Mouse (Mus musculus) hindbrain, embryonic 11.5 days (tissue): ENCODE results near the gene 1190005I06Rik. TPM values are rescaled to one million over a fixed set of nuclear protein-coding genes. Genes with fewer than 3 reads are reported as not detected.

Experiments
- ATAC-seq: fragments of 200-750 bp; cut with Nextera tagmentation; 2 replicates; pipeline ENCODE4 v1.8.0; 2017; ENCODE audit warnings: mild to moderate bottlenecking, moderate TSS enrichment, moderate library complexity; ENCODE audit not compliant: low FRiP score
- DNase-seq: peaks from one replicate; pipeline ENCODE4 v3.0.0-alpha.2; 2015; ENCODE audit warnings: low spot score
- H3K27ac ChIP-seq: fragments of 300-500 bp; sonication (generic); 2 replicates; pipeline ENCODE4 v1.5.1; 2014; ENCODE audit warnings: mild to moderate bottlenecking, low read depth, low read length
- H3K27me3 ChIP-seq: fragments of 300-500 bp; sonication (generic); 2 replicates; pipeline ENCODE4 v1.6.1; 2014; ENCODE audit warnings: mild to moderate bottlenecking, low read length, moderate library complexity, mixed read lengths; ENCODE audit not compliant: control insufficient read depth, insufficient read depth
- H3K36me3 ChIP-seq: fragments of 300-500 bp; sonication (generic); 2 replicates; pipeline ENCODE4 v1.6.1; 2014; ENCODE audit warnings: mild to moderate bottlenecking, low read length, moderate library complexity, mixed read lengths; ENCODE audit not compliant: control insufficient read depth, insufficient read depth
- H3K4me1 ChIP-seq: fragments of 300-500 bp; sonication (generic); replicated peaks from 2 replicates; pipeline ENCODE4 v1.6.1; 2014; ENCODE audit warnings: low read length, mixed read lengths; ENCODE audit not compliant: control insufficient read depth, insufficient read depth
- H3K4me2 ChIP-seq: fragments of 300-500 bp; sonication (generic); replicated peaks from 2 replicates; pipeline ENCODE4 v1.6.1; 2014; ENCODE audit warnings: mild to moderate bottlenecking, low read depth, low read length
- H3K4me3 ChIP-seq: fragments of 300-500 bp; sonication (generic); 2 replicates; pipeline ENCODE4 v1.5.1; 2014; ENCODE audit warnings: low read depth, low read length
- H3K9ac ChIP-seq: fragments of 300-500 bp; sonication (generic); 2 replicates; pipeline ENCODE4 v1.6.1; 2014; ENCODE audit warnings: low read depth, low read length
- H3K9me3 ChIP-seq: fragments of 300-500 bp; sonication (generic); 2 replicates; pipeline ENCODE4 v1.6.1; 2016; ENCODE audit warnings: low read length; ENCODE audit not compliant: control insufficient read depth
- WGBS: fragments of 180-500 bp; shearing (Covaris S2); extraction: QIAGEN DNeasy Blood & Tissue Kit; methylation state at CpG from one replicate; pipeline ENCODE4 v1.1.7; 2014; 5-methylcytosine and 5-hydroxymethylcytosine counted together
- polyA plus RNA-seq: library from polyadenylated mRNA; unstranded; fragments of >200 nt; fragmentation: Nextera tagmentation; extraction: Ambion mirVana; gene quantifications from 2 replicates; pipeline ENCODE4 v1.2.1, GENCODE M21; 2014

The 1190005I06Rik gene
- polyA plus RNA-seq, 1 experiment from 2014 or later: 2.4 TPM

DNA sequence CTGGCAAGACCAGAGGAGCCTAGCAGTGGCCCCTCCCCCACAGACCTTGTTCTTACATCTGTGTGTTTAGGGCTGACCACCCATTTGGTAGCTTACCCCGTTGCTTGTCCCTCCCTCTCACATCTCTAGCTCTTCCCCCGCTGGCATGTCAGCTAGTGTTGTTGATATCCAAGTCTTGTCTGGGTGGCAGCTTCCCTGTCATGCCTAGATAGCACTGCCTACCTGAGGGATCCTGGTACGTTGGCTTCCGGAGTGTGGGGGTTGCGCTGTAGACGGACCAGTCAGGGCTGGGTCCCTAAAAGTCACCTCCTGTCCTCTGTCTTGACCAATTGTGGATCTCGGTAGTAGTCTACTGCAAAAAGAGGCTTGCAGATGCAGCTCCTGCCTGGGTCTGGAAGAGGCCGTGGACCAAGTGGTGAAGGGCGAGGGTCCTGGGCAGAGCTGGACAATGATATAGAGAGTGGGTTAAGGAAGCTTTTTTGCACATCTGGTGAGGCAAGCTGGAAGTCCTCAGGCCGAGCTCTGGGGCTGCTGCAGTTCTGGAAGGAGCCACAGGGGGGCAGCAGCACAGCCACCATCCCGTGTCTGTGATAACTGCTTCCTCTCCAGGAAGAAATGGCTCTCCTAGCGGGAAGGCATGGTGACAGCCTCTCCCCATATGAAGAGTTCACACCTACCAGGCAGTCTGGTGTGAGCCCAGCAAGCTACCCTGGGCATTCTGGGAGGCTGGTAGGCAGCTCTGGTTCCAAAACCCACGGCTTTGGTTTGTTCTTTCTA, 77.3 kb downstream of the 1190005I06Rik start:
- no peak overlapping the region for H3K9ac ChIP-seq
- H3K9me3 ChIP-seq: no peaks in the 10 kb centered on the region
- no peak overlapping the region for H3K4me2 ChIP-seq
- peaks cover 44% of the 10 kb centered on the region for H3K36me3 ChIP-seq
- H3K4me3 ChIP-seq: no peak overlapping the region
- ATAC-seq (0 out of 2 replicates have a peak, but pooled peaks have one; percentile 5), DNase-seq (peak; percentile 92)
- no peak overlapping the region for H3K27ac ChIP-seq
- peaks cover 14% of the 10 kb centered on the region for H3K4me1 ChIP-seq
- 66% methylated on average over 13 of the region's 13 CpGs for WGBS
- no peaks in the 10 kb centered on the region for H3K27me3 ChIP-seq

DNA sequence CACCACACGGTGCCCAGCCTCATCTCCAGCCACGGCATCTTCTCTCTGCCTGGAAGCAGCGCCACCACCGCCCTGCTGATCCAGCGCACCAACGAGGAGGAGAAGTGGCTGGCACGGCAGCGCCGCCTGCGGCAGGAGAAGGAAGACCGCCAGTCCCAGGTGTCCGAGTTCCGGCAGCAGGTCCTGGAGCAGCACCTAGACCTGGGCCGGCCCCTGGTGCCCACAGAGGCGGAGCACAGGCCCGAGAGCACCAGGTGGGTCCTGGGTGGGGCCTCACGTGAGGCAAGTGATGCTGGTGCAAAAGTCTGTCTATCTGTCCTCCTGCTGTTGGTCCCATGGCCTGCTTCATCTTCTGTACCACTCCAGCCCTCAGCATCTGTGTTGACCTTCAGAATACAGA, 78.3 kb downstream of the 1190005I06Rik start:
- WGBS: 97% methylated on average over 17 of the region's 17 CpGs
- Histone ChIP-seq H3K4me1 (peaks cover 22% of the 10 kb centered on the region), H3K9ac (no peak overlapping the region), H3K27ac (no peak overlapping the region), H3K27me3 (no peaks in the 10 kb centered on the region), H3K4me3 (no peak overlapping the region), H3K36me3 (peaks cover 36% of the 10 kb centered on the region), H3K4me2 (no peak overlapping the region), H3K9me3 (no peaks in the 10 kb centered on the region)
- DNase-seq (no peak), ATAC-seq (no peak)

DNA sequence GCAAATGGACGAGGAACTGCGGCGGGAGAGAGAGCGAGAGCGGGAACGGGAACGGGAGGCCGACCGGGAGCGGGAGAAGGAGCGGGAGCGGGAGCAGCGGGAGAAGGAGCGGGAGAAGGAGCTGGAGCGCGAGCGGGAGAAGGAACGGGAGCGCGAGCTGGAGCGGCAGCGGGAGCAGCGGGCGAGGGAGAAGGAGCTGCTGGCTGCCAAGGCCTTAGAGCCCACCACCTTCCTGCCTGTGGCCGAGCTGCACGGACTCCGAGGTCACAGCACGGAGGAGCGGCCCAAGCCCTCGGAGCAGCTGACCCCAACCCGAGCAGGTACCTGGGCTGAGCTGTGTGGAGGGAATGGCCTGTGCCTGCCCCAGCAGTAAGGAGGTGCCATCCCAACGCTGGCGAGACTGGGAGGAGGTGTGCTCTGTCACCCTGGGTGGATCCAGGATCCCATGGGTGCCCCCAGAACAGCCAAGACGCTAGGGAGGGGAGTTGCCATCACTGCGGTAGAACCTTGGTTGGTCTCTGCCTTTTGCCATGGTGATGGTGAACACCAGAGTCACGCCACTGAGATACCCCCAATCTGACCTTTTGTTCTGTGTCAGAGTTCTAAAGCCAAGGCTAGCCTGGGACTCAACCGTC, 79.2 kb downstream of the 1190005I06Rik start:
- Histone ChIP-seq H3K4me1 (peaks cover 29% of the 10 kb centered on the region), H3K27ac (no peak overlapping the region), H3K36me3 (peaks cover 33% of the 10 kb centered on the region), H3K4me2 (no peak overlapping the region), H3K9me3 (no peaks in the 10 kb centered on the region), H3K4me3 (no peak overlapping the region), H3K9ac (no peak overlapping the region), H3K27me3 (no peaks in the 10 kb centered on the region)
- DNase-seq (no peak), ATAC-seq (no peak)
- 96% methylated on average over 37 of the region's 37 CpGs for WGBS

DNA sequence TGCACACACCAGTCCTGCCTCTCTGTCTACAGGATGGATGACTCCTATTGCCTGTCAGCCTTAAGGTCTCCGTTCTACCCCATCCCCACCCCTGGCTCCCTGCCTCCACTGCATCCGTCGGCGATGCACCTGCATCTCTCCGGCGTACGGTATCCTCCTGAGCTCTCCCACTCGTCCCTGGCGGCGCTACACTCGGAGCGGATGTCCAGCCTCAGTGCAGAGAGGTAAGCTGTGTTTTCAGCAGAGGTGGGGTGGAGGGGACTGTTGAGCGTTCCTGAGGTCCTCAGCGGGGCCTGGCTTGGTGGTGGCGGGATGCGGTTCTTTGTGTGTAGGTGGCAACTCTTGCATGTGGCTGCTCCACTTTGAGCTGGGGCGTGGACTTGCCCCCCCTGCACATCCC, 79.7 kb downstream of the 1190005I06Rik start:
- ATAC-seq (no peak), DNase-seq (no peak)
- H3K9ac ChIP-seq: no peak overlapping the region
- no peak overlapping the region for H3K4me3 ChIP-seq
- H3K9me3 ChIP-seq: no peaks in the 10 kb centered on the region
- H3K36me3 ChIP-seq: peaks cover 29% of the 10 kb centered on the region
- 97% methylated on average over 17 of the region's 17 CpGs for WGBS
- no peak overlapping the region for H3K27ac ChIP-seq
- H3K27me3 ChIP-seq: no peaks in the 10 kb centered on the region
- H3K4me1 ChIP-seq: peaks cover 32% of the 10 kb centered on the region
- H3K4me2 ChIP-seq: no peak overlapping the region

DNA sequence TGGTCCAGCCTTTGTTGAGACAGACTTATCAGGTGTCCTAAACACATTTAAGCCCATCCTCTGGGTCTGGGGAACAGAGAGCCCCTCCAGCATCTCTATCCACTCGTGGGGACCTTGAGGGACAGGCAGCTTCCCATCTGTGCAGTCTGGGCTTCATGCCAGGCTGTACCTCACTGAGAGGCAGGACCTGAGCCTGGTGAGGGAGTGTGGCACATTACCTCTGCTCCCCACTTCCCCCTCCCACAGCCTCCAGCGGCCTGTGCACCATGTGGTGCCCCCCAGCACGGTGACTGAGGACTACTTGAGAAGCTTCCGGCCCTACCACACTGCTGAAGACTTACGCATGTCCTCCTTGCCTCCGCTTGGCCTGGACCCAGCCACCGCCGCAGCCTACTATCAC, 80.8 kb downstream of the 1190005I06Rik start:
- no peak overlapping the region for H3K4me2 ChIP-seq
- no peak overlapping the region for H3K9ac ChIP-seq
- peaks cover 26% of the 10 kb centered on the region for H3K36me3 ChIP-seq
- H3K27ac ChIP-seq: 0 out of 2 replicates have a peak overlapping the region, but pooled peaks have one; percentile 2
- H3K4me1 ChIP-seq: peaks cover 38% of the 10 kb centered on the region
- WGBS: 91% methylated on average over 8 of the region's 8 CpGs
- no peaks in the 10 kb centered on the region for H3K27me3 ChIP-seq
- ATAC-seq (no peak), DNase-seq (no peak)
- no peaks in the 10 kb centered on the region for H3K9me3 ChIP-seq
- no peak overlapping the region for H3K4me3 ChIP-seq

DNA sequence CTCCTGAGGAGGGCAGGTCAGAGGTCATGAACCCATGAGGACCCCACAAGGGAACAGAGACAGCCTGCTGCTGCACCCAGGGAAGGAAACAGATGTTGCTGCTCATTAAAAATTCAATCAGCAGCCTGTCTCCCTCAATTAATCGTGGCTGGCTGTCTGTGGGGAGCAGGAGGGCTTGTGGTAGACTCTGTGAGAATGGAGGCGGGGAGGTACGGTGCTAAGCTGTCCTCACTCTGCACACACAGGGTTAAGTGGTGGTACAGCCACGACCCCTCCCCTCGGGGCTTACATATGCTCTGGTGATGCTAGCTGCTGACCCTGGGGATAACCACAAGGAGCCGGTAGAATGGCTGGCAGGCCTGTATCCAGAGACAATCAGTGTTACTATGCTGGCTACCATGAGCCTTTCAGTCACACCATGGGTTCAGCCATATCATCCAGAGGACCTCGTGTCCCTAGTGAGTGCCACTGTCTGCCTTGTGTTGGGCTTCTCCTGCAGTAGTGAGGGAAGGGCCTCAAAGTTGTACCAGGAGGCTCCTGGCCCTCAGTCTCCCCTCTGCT, 82.2 kb downstream of the 1190005I06Rik start:
- 18% methylated on average over 7 of the region's 7 CpGs for WGBS
- Histone ChIP-seq H3K27ac (peak overlapping the region; percentile 70), H3K4me1 (peaks cover 42% of the 10 kb centered on the region), H3K4me3 (no peak overlapping the region), H3K4me2 (no peak overlapping the region), H3K27me3 (no peaks in the 10 kb centered on the region), H3K9ac (no peak overlapping the region), H3K36me3 (peaks cover 20% of the 10 kb centered on the region), H3K9me3 (no peaks in the 10 kb centered on the region)
- DNase-seq (peak; percentile 64), ATAC-seq (peak; percentile 69)

DNA sequence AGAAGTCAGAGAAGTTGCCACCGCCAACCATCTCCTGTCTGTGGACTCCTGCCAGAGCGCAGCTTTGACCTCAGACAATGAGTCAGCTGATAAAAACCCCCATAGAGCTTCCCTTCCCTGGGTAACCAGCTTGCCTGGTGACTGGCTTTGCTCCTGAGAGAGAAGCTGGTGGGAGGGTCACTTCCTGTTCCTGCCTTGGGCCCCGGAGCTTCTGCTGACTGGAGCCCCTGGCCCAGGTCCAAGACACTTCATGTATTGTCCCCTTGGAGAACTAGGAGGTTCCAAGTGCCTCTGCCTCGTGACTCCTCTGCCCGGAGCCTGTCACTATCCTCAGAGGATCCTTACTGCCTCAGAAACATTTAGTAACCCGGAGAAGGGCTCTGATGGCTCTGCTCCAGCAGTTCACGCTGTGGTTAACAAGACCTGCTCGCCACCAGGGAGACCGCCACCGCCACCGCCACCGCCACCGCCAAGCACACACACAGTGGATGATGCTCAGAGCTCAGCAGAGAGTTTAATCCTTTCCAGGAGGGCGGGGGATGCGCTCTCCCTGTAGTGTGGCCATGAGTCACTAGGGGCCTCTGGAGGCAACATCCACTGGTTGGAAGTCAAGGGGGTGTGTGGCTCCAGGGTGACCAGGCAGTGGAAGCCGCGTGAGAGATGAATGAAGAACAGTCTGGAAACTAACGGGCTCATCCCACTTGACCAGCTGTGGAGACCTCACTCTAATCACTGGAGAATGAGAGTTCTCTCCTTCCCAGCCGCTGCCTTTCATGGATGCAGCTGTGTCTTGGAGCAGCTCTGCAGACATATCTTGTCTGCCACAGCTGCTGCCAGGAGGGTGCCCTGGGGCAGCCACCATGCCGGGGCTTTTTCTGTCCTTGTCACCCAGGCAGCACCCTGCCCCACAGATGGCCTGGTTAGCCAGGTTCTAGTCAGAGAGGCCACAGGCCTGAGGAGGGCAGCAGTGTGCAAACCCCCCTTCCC, 83.3 kb downstream of the 1190005I06Rik start:
- no peaks in the 10 kb centered on the region for H3K27me3 ChIP-seq
- no peak overlapping the region for H3K9ac ChIP-seq
- DNase-seq (peak; percentile 58), ATAC-seq (peak; percentile 16; the same call in 1 of the 2 replicates)
- H3K36me3 ChIP-seq: peaks cover 20% of the 10 kb centered on the region
- H3K4me2 ChIP-seq: no peak overlapping the region
- H3K4me1 ChIP-seq: peaks cover 52% of the 10 kb centered on the region
- H3K9me3 ChIP-seq: no peaks in the 10 kb centered on the region
- H3K27ac ChIP-seq: peak overlapping the region; percentile 70
- WGBS: 36% methylated on average over 20 of the region's 20 CpGs
- H3K4me3 ChIP-seq: no peak overlapping the region

DNA sequence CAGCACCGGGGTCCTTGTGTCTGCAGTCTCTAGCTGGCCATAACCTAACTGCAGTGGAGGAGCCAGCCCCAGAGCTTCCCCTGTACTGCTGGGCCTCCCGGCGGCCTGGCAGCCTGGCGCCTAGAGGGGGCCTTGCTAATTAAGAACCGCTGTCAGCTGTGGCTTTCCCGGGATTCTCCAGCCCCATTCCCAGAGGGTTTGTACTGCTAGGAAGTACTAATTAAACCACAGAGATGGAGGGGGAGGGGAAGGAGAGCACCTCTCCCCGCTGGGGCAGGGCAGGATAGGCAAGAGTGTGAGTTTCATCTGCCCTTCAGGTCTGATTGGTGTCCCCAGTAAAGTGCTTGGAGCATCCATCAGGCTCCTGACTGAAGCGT, 84.1 kb downstream of the 1190005I06Rik start:
- Histone ChIP-seq H3K4me3 (no peak overlapping the region), H3K4me2 (no peak overlapping the region), H3K27ac (peak overlapping the region; percentile 70), H3K9me3 (no peaks in the 10 kb centered on the region), H3K36me3 (peaks cover 13% of the 10 kb centered on the region), H3K27me3 (no peaks in the 10 kb centered on the region), H3K9ac (no peak overlapping the region), H3K4me1 (peaks cover 57% of the 10 kb centered on the region)
- DNase-seq (peak; percentile 65), ATAC-seq (peak; percentile 30; the same call in 1 of the 2 replicates)
- 18% methylated on average over 8 of the region's 8 CpGs for WGBS
